Mouse (Mus musculus): ENCODE measurements around the gene Kat7. TPM values are rescaled to one million over a fixed set of nuclear protein-coding genes. Genes with fewer than 3 reads are reported as not detected.

The Kat7 gene
- total RNA-seq (2021), result 10 to 100 TPM; 59.1 to 60.9 TPM

DNA sequence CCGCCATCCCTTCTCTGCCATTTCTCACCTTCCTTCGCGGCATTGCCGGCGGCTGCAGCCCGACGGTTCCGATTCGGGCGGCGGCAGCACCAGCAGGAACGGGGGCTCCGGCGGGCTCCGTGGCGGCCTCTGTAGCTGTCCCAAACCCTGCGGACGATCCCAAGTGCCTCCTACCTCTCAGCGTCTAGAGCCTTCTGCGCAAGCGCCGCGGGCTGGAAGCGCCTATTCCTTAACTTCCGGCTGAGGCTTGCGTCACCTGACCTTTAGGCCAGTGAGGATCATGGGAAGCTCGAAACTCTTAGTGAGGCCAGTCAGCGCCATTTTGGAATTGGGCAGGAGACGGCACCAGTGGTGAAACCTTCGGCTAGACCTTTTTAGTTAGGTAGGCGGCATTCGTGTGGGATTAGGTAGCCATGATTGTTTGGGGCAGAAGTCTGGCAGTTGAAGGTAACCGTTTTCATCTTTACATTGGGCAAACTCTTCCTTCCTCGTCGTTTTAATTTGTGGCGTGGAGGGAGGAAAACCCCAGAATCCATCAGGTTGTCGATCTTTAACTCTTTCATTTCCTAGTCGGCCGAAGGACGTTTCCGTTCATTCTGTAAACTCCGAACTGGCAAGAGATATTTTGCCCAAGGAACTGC, at the start of gene Kat7:
Gene Kat7, minus strand, starts transcription at position 240 of the 641 bp plus-strand sequence.
- intact Hi-C loops (cut with DNase I), result loop anchor here (5.0 to 10.0 kb wide), 2 partner anchors 72 to 215 kb away; partner anchors contain the start of gene Slc35b1
- DNase-seq (ENCODE audit: extremely low spot score in 1 of 2, low spot score in 2 of 2), result peak; percentile 98 to 99

GRCm38 (mm10) chr11:95358263-95358662, 48.2 kb upstream of the Kat7 start:
- no peak for DNase-seq (ENCODE audit: extremely low spot score in 1 of 2, low spot score in 2 of 2)
- intact Hi-C loops (cut with DNase I), result no loop called here

DNA sequence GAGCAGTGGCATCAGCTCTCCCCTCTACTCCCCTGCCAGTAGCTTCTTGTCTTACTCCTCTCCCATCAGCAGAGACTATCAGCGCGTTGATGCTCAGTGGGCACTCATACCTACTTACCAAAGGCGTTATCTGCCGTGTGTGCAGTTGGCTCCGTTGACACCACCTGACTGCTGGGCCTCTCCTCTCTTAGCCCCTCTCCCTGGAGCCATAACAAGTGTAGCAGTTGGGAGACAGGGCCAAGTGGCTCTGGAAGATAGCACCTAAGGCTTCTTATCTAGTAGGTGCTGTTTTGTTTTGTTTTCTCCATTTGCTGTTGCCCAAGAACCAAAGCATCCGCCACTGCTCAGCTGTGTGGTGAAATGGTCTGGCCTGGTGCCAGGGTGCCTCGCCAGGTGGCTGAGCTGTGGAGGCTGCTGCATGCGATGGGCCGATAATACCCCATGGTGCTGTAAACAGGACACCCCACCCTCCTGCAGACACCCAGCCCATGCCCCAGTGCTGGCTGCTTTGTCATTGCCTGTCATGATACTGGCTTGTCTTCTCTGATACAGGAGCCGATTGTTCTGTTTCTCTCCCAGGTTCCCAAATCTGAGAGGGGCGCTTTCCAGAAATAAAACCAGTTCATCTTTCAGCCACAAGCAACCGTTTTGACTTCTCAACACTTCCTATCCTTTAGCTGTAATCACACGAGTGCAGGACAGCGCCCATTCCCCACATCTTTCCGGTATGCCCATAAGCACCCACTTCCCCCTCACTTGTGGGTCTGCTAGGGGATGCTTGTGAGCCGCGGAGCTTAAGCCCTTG, 46.6 kb upstream of the Kat7 start:
- intact Hi-C loops (cut with DNase I), result no loop called here
- DNase-seq (ENCODE audit: extremely low spot score in 1 of 2, low spot score in 2 of 2), result peak in 1 of 2 experiments; percentile 73

- no peak for DNase-seq (ENCODE audit: extremely low spot score in 1 of 2, low spot score in 2 of 2)
- intact Hi-C loops (cut with DNase I), result no loop called here
These were observed 46.0 kb upstream of the Kat7 start for GRCm38 (mm10) chr11:95356039-95356438.

DNA sequence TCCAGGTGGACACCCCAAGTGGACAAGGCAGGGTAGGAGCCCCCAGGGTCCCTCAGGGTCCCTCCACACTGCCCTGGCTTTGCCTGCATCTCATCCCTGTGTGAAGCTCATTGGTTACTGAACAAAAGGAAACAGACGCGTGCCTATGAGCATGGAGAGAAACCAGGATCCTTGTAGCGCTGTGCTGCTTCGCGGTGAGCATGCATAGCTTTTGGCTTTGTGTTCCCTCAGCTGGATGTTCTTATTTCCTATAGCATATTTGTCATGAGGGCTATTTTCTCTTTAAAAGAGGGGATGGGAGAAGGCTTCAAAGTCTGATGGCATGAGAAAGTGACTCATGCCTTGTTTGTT, 45.6 kb upstream of the Kat7 start:
- no peak for DNase-seq (ENCODE audit: extremely low spot score in 1 of 2, low spot score in 2 of 2)
- intact Hi-C loops (cut with DNase I), result no loop called here

DNA sequence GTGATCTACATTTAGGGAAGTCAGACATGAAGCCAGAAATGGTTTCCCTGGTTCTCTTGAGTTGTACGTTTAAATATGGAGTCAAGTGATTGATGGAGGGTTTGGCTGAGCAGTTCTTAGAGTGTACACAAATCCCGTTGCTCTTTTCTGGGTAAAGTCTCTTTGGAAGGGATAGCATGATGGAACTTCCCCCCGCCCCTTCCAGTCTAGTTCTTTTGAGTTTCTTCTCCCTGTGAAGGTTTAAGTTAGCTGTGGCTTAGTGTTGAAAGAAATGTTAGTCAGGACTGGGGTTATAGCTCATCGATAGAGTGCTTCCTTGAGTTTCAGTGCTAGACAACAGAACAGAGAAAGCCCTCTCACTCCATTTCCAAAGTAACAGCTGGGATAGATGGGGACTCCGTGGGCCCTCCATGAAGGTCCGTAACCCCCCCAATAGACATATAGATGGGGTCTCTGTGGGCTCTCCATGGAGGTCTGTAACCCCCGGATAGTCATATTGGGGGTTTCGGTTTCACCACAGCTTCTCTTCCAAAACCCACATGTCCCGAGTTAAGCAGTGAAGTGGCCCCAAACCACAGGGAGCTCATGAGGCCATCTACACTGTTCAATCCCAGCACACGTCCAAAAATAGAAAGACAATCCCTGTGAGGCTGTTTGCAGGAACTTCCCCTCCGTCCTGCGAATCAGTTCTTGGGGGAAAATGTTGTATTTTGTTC, 45.1 kb upstream of the Kat7 start:
- DNase-seq (ENCODE audit: extremely low spot score in 1 of 2, low spot score in 2 of 2), result no peak
- intact Hi-C loops (cut with DNase I), result no loop called here

- intact Hi-C loops (cut with DNase I), result no loop called here
- no peak for DNase-seq (ENCODE audit: extremely low spot score in 1 of 2, low spot score in 2 of 2)
These were observed 44.3 kb upstream of the Kat7 start for GRCm38 (mm10) chr11:95354228-95354944.

DNA sequence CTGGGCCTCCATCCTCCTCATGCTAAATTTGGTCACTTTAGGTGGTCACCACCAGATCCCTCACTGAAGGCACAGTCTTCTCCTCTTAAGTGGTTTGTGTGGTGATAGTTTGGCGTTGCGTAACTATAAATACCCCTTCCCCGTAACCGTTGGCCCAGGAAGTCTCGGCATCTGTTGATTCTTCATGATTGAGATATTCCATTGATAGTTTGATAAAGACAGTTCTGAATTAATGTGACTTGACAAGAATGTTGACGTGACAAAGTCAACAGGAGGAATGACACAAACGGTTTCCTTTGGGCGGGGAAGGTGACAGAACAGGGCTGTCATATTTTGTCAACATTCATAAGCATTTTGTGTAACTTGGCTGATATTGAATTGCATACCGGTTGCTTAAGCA, 43.2 kb upstream of the Kat7 start:
- intact Hi-C loops (cut with DNase I), result no loop called here
- DNase-seq (ENCODE audit: extremely low spot score in 1 of 2, low spot score in 2 of 2), result no peak

- intact Hi-C loops (cut with DNase I), result no loop called here
- DNase-seq (ENCODE audit: extremely low spot score in 1 of 2, low spot score in 2 of 2), result no peak
These were observed 42.6 kb upstream of the Kat7 start for GRCm38 (mm10) chr11:95352686-95353085.

DNA sequence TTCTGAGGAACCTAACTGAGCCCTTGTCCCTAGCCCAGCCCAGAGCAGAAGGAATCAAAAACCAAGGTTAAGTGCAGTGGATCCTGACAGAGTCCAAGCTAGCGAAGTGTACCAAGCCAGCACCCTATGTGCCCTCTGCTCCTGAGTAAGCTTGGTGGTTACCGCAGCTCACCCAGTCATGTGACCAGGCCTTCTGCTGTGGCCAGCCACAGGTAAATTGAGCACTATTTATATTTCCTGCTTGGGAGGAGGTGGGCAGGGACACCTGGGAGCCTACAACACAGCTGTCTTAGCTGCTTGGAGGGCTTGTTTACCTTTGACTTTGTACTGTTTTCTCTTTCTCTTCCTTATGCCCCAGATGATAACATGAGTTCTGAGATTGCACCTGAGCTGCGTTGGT, 40.9 kb upstream of the Kat7 start:
- intact Hi-C loops (cut with DNase I), result no loop called here
- DNase-seq (ENCODE audit: extremely low spot score in 1 of 2, low spot score in 2 of 2), result no peak

DNA sequence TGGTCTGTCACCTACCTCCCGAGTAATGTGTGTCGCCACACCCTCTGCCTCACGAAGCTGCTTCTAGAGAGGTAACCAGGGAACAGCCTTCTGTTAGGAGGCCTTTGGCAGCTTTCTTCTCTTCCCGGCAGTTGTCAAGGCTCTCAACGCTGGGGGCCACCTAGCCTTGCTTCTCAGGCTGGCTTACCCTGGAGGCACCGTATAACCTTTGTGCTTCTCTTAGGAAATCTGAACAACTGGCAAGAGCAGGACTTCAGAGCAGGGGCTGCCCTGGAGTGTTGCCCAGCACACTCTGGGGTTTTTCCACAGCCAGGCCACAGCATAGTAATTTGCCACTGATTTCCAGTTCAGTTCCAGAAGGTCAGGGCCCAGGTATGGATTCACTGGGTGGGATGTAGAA, 40.2 kb upstream of the Kat7 start:
- intact Hi-C loops (cut with DNase I), result no loop called here
- DNase-seq (ENCODE audit: extremely low spot score in 1 of 2, low spot score in 2 of 2), result no peak

- intact Hi-C loops (cut with DNase I), result no loop called here
These were observed 34.1 kb upstream of the Kat7 start for GRCm38 (mm10) chr11:95344181-95344580.

GRCm38 (mm10) chr11:95343180-95343579, 33.1 kb upstream of the Kat7 start:
- intact Hi-C loops (cut with DNase I), result no loop called here
- DNase-seq (ENCODE audit: extremely low spot score in 1 of 2, low spot score in 2 of 2), result no peak

More at GRCm38 (mm10) chr11:95344181-95344580, 34.1 kb upstream of the Kat7 start:
- no peak for DNase-seq (ENCODE audit: extremely low spot score in 1 of 2, low spot score in 2 of 2)

- DNase-seq (ENCODE audit: extremely low spot score in 1 of 2, low spot score in 2 of 2), result no peak
- intact Hi-C loops (cut with DNase I), result no loop called here
These were observed 30.6 kb upstream of the Kat7 start for GRCm38 (mm10) chr11:95340664-95341063.

- intact Hi-C loops (cut with DNase I), result no loop called here
- DNase-seq (ENCODE audit: extremely low spot score in 1 of 2, low spot score in 2 of 2), result no peak
These were observed 30.2 kb upstream of the Kat7 start for GRCm38 (mm10) chr11:95340259-95340658.

DNA sequence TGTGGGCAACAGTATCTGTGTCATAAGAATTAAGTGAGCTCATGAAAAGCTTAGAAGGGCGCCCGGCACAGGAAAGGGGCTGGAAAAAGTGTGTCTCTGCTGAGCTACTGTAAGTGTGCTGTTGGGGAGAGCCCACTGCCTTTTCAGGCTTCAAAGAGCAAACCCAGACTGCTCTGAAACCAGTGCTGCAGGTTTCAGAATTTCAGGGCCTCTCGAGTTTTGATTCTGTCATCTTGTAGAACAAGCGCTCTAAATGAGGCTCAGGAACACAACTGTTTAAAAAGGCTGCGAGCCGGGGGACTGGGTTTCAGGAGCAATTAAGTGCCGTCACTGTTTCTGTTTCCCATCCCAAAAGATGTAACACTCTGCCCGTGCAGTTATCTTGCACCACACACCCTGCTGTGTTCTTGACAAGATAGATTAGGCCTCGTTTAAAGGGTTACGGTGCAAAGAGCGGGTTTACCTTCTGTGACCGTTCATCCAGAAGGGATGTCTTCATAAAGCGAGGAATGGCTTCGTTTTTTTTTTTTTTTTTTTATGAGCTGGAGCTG, 29.5 kb upstream of the Kat7 start:
- intact Hi-C loops (cut with DNase I), result no loop called here
- no peak for DNase-seq (ENCODE audit: extremely low spot score in 1 of 2, low spot score in 2 of 2)

DNA sequence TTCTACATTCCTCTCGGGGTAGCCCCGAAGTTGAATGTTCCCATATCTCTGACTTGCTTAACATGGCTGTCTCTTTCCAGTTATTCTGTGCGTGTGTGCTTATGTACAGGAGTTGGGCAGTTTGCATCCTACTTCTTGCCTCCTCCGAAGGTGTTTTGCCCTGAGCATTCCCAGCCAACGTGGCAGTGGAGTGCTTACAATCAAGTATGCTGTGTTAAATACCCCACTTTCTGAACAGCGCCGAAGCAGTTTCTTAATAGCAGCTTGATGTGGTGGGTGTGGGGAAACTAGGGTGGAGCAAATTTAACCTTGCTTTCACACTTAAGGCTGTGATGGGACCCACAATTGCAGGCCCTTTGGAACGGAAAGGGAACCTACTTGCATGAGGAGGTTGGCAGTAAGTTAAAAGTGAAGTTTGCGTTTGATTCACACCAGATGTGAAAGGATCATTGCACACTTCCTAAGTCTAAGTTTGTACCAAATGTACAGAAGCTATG, 27.8 kb upstream of the Kat7 start:
- DNase-seq (ENCODE audit: extremely low spot score in 1 of 2, low spot score in 2 of 2), result no peak
- intact Hi-C loops (cut with DNase I), result no loop called here

DNA sequence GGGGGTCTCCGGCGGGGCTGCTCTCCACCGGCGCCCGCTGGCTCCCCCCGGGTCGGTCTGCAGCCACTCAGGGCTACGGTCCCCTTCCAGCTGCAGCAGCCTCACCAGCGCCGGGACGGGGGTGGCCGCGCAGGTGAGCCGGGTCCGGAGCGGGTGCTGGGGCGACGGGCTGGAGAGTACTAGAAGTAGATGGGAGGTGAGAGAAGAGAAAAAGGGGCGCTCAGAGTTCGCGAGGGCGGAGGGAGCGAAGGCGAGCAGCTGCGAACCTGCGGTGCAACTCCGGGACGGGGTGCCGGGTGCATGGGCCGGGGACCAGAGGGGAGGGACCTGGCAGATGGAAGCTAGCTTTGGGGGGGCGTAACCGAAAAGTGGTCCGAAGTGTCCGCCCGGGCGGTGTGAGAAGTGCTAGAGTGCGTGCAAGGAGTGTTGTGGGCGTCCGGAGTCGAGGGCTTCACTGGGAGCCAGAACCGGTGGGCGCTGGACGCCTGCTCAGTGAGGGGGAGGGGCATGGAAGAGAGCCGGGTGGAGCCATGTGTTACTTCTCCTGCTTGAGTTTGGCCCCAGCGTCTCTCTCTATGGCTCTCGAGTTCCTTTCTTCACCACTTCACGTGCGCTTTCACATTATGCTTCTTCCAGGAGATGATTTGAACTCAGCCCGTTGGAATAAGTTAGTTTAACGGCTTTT, 27.2 kb upstream of the Kat7 start:
- intact Hi-C loops (cut with DNase I), result no loop called here
- DNase-seq (ENCODE audit: extremely low spot score in 1 of 2, low spot score in 2 of 2), result peak in 1 of 2 experiments; percentile 71
